ENCODE assay signal across 19 mouse cellular contexts in the genomic region with DNA sequence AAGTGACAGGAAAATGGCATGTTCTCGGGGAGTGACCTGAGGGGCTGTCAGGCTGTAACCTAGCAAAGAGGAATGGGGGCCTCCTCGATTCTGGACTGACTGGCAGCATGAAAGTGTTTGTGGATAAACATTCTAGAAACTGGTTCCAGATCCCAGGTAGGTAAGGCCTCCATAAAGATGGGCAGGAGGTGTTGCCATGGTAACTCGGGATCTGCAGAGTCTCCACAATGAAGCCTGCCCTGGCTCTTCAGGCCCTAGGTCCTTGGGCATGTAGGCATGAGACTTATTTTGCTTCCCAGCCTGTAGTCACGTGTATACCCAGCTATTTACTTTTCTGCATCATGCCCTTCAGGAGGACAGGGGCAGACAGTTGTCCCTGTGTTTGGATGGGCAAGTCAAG. TPM values are rescaled to one million over a fixed set of nuclear protein-coding genes. Genes with fewer than 3 reads are reported as not detected.
A peak's percentile ranks its signal among the peaks of the same experiment; 100 is the strongest.
DNase-seq lines count a peak whose midpoint lies in the region; ATAC-seq and TF ChIP-seq lines count a peak whose summit lies in the region.
"Had no signal": no experiment of that assay in that cellular context is flagged by ENCODE, and none has a peak within 500 bp of the region (broad histone marks: within the 10 kb centered on the region; RNA-seq: fewer than 3 reads in every experiment).

No protein-coding gene starts in this region.

- no peak for ATAC-seq in kidney, embryonic 15.5 days (replicated peaks; ENCODE audit: low FRiP score)
- ATAC-seq in intestine, postnatal 0 days = no peak
- no peak for ATAC-seq in stomach, embryonic 16.5 days (ENCODE audit: insufficient read depth, low FRiP score)
- ATAC-seq: forebrain, postnatal 0 days had no signal

- no peak overlapping the region for H3K9ac ChIP-seq in kidney, embryonic 15.5 days
- H3K9ac ChIP-seq in intestine, postnatal 0 days (ENCODE audit: low read depth, low read length) = no peak overlapping the region
- H3K9ac ChIP-seq in stomach, embryonic 16.5 days (ENCODE audit: low read length) = no peak overlapping the region
- H3K9ac ChIP-seq: embryonic facial prominence, embryonic 12.5 days; forebrain, embryonic 12.5 days; forebrain, postnatal 0 days; heart, embryonic 15.5 days; hindbrain, embryonic 13.5 days had no signal

- no peaks in the 10 kb centered on the region for H3K27me3 ChIP-seq in kidney, embryonic 15.5 days
- H3K27me3 ChIP-seq in intestine, postnatal 0 days (replicated peaks; ENCODE audit: control insufficient read depth, insufficient read depth, low read length) = no peaks in the 10 kb centered on the region
- H3K27me3 ChIP-seq in stomach, embryonic 16.5 days (ENCODE audit: control insufficient read depth, insufficient read depth, low read length) = no peaks in the 10 kb centered on the region
- H3K27me3 ChIP-seq: embryonic facial prominence, embryonic 12.5 days; hindbrain, embryonic 13.5 days had no signal

- H3K36me3 ChIP-seq in kidney, embryonic 15.5 days = no peaks in the 10 kb centered on the region
- H3K36me3 ChIP-seq in intestine, postnatal 0 days (ENCODE audit: control insufficient read depth, insufficient read depth) = no peaks in the 10 kb centered on the region
- no peaks in the 10 kb centered on the region for H3K36me3 ChIP-seq in stomach, embryonic 16.5 days (ENCODE audit: control insufficient read depth, insufficient read depth, low read length)
- H3K36me3 ChIP-seq: embryonic facial prominence, embryonic 12.5 days; forebrain, embryonic 12.5 days; G1E; heart, embryonic 15.5 days; hindbrain, embryonic 13.5 days had no signal

- DNase-seq in kidney, adult 9 months = no peak
- peak; percentile 55 for DNase-seq in R1 (ENCODE audit: low read depth, low spot score)
- no peak for DNase-seq in cerebellum, adult 11 months
- DNase-seq in cerebellum, postnatal 14 days = no peak
- DNase-seq: cerebellum, adult 9-11 months; embryo, embryonic 11 days; forebrain, postnatal 0 days; gastrocnemius, postnatal 14 days; heart, adult 2 months; heart, postnatal 14 days had no signal

- H3K9me3 ChIP-seq in kidney, embryonic 15.5 days (replicated peaks) = no peaks in the 10 kb centered on the region
- H3K9me3 ChIP-seq in intestine, postnatal 0 days (ENCODE audit: control insufficient read depth) = no peaks in the 10 kb centered on the region
- H3K9me3 ChIP-seq in stomach, embryonic 16.5 days (replicated peaks; ENCODE audit: control insufficient read depth, low read length) = no peaks in the 10 kb centered on the region
- H3K9me3 ChIP-seq: embryonic facial prominence, embryonic 12.5 days; forebrain, embryonic 12.5 days; G1E; heart, embryonic 15.5 days; hindbrain, embryonic 13.5 days had no signal

- H3K4me1 ChIP-seq in kidney, embryonic 15.5 days = peaks cover 18% of the 10 kb centered on the region; the same call in 1 of the 2 replicates
- H3K4me1 ChIP-seq in intestine, postnatal 0 days (replicated peaks; ENCODE audit: control insufficient read depth, insufficient read depth, low read length) = peaks cover 8% of the 10 kb centered on the region
- peaks cover 16% of the 10 kb centered on the region for H3K4me1 ChIP-seq in stomach, embryonic 16.5 days (ENCODE audit: control insufficient read depth, insufficient read depth, low read length)

- 60% methylated on average over 4 of the region's 4 CpGs for WGBS in kidney, embryonic 15.5 days
- WGBS in intestine, postnatal 0 days = 43% methylated on average over 4 of the region's 4 CpGs
- 65% methylated on average over 4 of the region's 4 CpGs for WGBS in stomach, embryonic 16.5 days

- 0 out of 2 replicates have a peak overlapping the region, but pooled peaks have one; percentile 13 for H3K27ac ChIP-seq in kidney, embryonic 15.5 days
- H3K27ac ChIP-seq in intestine, postnatal 0 days (ENCODE audit: low read depth, low read length) = peak overlapping the region; percentile 84
- peak overlapping the region; percentile 88 for H3K27ac ChIP-seq in stomach, embryonic 16.5 days (ENCODE audit: low read length)
- H3K27ac ChIP-seq: embryonic facial prominence, embryonic 12.5 days; forebrain, embryonic 12.5 days; heart, adult 2 months; heart, embryonic 15.5 days; hindbrain, embryonic 13.5 days had no signal

- TF ChIP-seq CTCF in intestine, postnatal 0 days (IDR thresholded peaks at IDR 0.05; ENCODE audit: low read depth) = no peak

- H3K4me2 ChIP-seq in kidney, embryonic 15.5 days = no peak overlapping the region
- no peak overlapping the region for H3K4me2 ChIP-seq in intestine, postnatal 0 days (replicated peaks; ENCODE audit: low read depth)
- H3K4me2 ChIP-seq in stomach, embryonic 16.5 days (ENCODE audit: low read depth, low read length) = no peak overlapping the region
- H3K4me2 ChIP-seq: embryonic facial prominence, embryonic 12.5 days; forebrain, embryonic 12.5 days; heart, embryonic 11.5 days; heart, embryonic 15.5 days; hindbrain, embryonic 13.5 days had no signal

- H3K4me3 ChIP-seq in kidney, embryonic 15.5 days (replicated peaks) = no peak overlapping the region
- H3K4me3 ChIP-seq in intestine, postnatal 0 days (ENCODE audit: low read depth, low read length) = no peak overlapping the region
- no peak overlapping the region for H3K4me3 ChIP-seq in stomach, embryonic 16.5 days (replicated peaks; ENCODE audit: low read length)
- H3K4me3 ChIP-seq: embryonic facial prominence, embryonic 12.5 days; forebrain, embryonic 12.5 days; heart, adult 2 months; heart, embryonic 15.5 days; hindbrain, embryonic 13.5 days had no signal

RNA-seq across cellular contexts. Expression of gene Gpr37l1, which starts 13.8 kb away (rescaled TPM):
- 0.09 TPM in 1 of 2 replicates, not detected in the other for polyA plus RNA-seq in kidney, embryonic 15.5 days (2015; fragmentation: Nextera tagmentation; extraction: Ambion mirVana)
- 1.7 and 2.0 TPM in 2 replicates for polyA plus RNA-seq in intestine, postnatal 0 days (2015; fragmentation: Nextera tagmentation; extraction: Ambion mirVana)
- 0.90 and 1.3 TPM in 2 replicates for polyA plus RNA-seq in stomach, embryonic 16.5 days (2015; fragmentation: Nextera tagmentation; extraction: Ambion mirVana)
- polyA plus RNA-seq: embryonic facial prominence, embryonic 12.5 days; forebrain, embryonic 12.5 days; G1E; heart, embryonic 11.5 days; heart, embryonic 15.5 days had no signal

RNA-seq across cellular contexts. Expression of gene Arl8a, which starts 34.7 kb away (rescaled TPM):
- 45.3 and 52.3 TPM in 2 replicates for polyA plus RNA-seq in kidney, embryonic 15.5 days (2015; fragmentation: Nextera tagmentation; extraction: Ambion mirVana)
- 66.6 and 68.8 TPM in 2 replicates for polyA plus RNA-seq in intestine, postnatal 0 days (2015; fragmentation: Nextera tagmentation; extraction: Ambion mirVana)
- 35.3 and 37.6 TPM in 2 replicates for polyA plus RNA-seq in stomach, embryonic 16.5 days (2015; fragmentation: Nextera tagmentation; extraction: Ambion mirVana)

RNA-seq across cellular contexts. Expression of gene Ptpn7, which starts 48.8 kb away (rescaled TPM):
- 1.2 TPM in 2 replicates for polyA plus RNA-seq in kidney, embryonic 15.5 days (2015; fragmentation: Nextera tagmentation; extraction: Ambion mirVana)
- 0.73 and 0.76 TPM in 2 replicates for polyA plus RNA-seq in intestine, postnatal 0 days (2015; fragmentation: Nextera tagmentation; extraction: Ambion mirVana)
- 1.6 and 2.8 TPM in 2 replicates for polyA plus RNA-seq in stomach, embryonic 16.5 days (2015; fragmentation: Nextera tagmentation; extraction: Ambion mirVana)

Comparison
In these comparisons a context has a peak if more than half of its experiments do, and no peak if none do; other contexts are left out.
1. H3K27ac ChIP-seq: peak in every context shown above with its lines; median percentile 88 in stomach, embryonic 16.5 days; 84 in intestine, postnatal 0 days; 13 in kidney, embryonic 15.5 days.